Mouse (Mus musculus) bone marrow, adult 2 months (tissue): ENCODE data around the gene Prss32.

Experiments used
- CTCF ChIP-seq: fragments of 200-500 bp; IDR thresholded peaks from 2 replicates; pipeline ENCODE4 v1.5.1; 2011; ENCODE audit warnings: low read length, control low read depth; ENCODE audit not compliant: control insufficient read depth, insufficient read depth
- POLR2A ChIP-seq: fragments of 200-500 bp; IDR thresholded peaks from 2 replicates; pipeline ENCODE4 v1.6.1; 2011; ENCODE audit warnings: low read depth, mild to moderate bottlenecking, control low read depth, low read length, borderline replicate concordance; ENCODE audit not compliant: control insufficient read depth

DNA sequence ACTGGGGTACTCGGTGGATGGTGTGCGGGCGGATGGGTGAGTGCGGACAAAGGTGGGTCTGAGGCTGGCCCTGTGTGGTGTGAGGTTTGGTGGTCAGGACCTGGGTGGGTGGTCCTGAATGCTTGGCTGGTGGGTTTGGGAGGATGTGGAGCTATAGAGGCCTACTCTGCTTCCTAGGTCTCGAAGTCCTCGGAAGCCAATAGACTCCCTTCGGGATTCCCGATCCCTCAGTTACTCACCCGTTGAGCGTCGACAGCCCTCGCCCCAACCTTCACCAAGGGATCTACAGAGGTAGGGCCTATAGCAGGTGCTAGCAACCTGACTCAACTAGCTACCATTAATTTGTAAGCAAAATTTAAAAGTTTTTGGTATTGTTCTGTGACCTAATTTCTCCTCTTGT, 20.0 kb upstream of the Prss32 start:
- TF ChIP-seq CTCF (no peak), POLR2A (no peak)
